Mouse (Mus musculus): ENCODE data around the gene Spint2.

Gene Spint2

DNA sequence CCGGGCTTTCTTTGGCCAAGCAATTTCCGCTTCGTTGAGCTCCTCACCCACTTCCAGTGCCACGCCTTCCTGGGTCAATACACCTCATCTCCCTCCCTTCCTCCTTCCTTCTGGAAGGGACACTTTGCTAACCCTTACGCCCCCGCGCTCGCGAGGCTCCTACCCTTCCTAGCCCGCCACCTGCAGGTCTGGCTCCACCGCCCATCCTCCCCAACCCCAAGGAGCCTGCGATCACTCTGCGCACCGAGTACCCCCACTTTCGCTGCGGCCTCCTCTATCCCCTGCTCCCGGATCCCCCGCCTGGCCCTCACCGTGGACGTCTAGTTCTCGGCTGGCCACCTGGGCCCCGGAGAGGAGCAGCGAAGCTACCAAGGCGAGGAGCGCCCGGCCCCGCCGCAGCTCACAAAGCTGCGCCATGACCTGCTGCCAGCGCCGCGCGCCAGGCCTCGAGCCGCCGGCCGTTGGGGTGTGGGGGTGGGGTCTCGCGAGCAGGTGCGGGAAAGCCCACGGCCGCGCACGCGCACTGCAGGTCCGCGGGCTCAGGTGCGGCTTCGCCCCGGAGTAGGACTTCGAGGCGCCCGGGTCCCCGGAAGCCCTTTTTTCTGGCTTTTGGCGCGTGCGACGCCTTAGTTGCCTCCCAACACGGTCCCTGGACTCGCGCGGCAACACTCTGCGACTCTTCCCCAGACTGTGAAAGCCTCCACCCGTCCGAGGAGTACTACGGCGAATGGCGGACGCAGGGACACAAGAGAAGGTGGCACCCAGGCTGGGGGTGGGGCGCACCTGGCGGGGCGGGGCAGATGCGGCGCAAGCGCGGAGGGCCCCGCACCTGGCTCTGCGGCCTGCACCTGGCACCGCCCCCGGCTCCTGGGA, at the start of gene Spint2:
Gene Spint2, minus strand, starts transcription at position 712 of the 873 bp plus-strand sequence.
- no peak for DNase-seq (ENCODE audit: low spot score)

DNA sequence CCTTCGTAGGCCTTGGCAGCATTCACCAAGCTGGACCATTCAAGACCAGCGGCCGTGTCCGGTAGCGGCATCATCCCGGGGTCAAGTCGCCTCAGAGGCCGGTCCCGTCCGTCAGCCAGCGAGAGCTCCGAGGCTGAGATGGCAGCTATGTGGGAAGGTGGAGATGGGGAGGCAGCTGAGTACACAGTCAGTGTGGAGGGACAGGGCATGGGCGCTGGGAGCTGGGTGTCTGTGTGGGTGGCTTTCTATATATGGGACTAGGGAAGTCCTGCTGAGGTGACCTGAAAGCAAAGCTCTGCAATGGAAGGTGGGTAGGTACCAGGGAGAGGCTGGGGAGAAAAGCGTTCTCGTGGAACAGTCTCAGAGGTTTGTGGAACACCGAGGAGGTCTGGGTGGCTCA, 47.3 kb upstream of the Spint2 start:
- no peak for DNase-seq (ENCODE audit: low spot score)

DNA sequence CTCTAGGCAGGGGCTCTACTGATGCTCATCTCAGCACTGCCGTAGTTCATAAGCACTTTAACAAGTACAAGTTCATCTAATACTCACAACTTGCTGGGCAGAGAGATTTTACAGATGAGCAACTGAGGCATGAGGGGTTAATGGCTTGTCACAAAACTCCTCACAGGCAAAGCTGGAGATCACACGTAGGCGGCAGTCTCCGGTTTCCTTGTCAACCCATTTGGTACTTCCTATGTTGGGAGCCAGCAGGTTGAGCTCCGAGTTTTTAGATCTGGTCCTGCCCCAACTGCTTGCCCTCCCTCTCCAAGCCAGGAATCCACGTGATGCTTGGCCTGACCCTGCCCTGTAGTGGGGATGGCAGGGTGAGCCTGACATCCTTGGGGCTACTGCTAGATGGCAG, 45.4 kb upstream of the Spint2 start:
- no peak for DNase-seq (ENCODE audit: low spot score)

DNA sequence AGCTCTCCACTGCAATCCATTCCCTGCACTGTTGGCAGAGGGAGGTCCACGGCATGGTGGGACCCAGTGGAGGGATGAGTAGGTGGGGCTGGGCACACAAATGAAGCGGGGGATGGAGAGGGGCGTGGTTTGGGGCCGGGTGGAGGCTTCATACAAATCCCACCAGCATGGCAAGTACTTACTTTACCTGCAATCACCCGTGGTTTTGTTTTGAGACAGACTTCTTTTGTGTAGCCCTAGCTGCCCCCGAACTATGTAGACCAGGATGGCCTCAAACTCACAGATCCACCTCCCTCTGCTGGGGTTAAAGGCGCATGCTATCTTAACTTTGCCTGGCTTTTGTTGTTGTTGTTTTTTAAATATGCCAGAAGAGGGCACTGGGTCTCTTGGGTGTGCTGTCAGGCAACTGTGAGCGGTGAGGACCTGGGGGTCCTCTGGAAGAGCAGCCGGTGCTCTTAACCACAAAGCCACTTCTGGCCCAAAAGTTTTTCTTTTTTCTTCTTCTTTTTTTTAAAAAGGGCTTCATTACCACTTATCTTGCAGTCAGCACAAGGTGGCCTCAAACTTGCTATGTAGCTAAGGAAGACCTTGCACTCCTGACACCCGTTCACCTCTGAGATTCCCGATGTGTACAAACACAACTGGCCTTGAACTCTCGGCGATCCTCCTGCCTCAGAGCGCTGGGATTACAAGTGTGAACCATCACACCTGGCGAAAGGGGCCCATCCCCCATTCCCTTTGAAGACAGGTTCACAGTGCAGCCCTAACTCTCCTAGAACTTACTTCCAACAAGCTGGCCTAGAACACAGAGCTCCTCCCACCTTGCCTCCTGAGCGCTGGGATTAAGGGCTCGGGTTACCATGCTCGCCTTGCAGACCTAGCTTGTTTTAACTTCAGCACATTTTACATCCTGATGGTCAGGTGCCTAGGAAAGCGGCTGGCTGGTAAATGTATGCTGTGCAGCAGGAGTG, 37.9 kb upstream of the Spint2 start:
- DNase-seq (ENCODE audit: low spot score) = no peak

DNA sequence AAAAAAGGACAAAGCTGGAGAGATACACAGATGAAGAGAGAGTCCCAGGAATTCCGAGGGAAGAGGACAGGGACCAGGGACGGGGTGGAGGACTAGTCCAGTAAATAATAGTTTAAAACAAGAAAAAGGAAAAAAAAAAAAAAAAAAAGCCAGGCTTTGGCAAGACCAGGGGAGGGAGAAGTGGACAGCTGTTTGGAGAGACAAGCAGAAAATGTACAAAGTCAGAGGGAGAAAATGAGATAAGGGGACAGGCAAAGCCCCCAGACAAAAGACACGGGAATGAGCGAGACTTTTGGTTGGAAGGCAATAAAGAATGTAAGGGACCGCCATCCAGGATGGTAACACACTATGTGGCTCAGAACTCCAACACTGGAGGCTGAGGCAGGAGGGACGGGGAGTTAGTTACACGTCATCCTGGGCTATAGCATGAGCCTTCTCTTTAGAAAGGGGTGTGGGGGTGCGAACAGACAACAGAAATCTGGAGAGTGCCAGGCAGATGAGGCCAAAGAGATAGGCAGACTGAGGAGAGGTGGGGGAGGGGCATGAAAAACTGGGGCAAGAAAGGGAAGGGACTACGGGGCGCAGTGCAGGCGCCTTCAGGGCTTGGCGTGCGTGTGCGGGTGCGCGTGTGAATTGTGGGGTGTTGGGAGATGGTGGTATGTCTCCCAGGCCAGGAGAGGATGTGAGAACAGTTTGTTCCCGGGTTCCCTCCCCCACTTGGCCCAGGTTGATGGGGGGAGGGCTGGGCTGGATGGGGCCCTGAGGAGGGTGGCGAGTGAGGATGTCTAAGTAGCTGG, 36.6 kb upstream of the Spint2 start:
- DNase-seq (ENCODE audit: low spot score) = no peak

DNA sequence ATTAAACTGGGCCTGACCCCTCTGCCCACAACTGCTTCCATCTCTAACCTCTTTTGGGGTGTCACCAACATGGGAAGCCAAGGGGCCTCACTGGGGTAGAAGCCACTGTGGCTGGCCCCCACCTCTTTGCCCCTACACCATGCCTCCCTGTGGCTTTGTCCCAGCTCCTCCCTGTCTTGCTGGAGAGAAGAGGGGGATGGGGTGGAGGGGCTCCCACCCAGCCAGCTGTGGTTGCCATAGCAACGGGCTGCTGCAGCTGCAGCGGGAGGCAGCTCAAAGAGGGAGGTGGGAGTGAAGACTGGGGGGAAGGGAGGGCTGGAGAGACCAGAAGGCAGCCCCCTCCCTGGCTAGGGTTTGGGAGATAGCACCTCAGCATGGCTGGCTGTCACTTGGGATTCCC, 35.8 kb upstream of the Spint2 start:
- DNase-seq (ENCODE audit: low spot score) = no peak

DNA sequence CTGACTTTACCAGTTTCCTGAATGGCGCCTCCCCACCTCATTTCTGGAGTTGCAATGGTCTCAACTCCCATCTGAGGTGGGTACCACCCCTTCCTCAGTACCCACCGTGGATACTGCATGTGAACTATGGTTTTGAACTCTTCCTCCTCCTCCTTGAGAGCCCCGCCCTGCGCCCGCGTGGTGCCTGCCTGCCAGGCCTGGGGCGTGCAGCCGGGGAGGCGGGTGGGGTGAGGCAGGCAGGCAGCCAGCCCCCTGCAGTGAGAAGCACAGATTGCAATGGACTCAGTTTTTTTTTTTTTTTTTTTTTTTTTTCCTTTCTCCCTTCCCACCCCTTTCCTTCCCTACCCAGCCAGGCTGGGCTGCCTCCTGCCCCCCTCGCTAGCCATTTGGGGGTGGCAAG, 35.3 kb upstream of the Spint2 start:
- DNase-seq (ENCODE audit: low spot score) = no peak

DNA sequence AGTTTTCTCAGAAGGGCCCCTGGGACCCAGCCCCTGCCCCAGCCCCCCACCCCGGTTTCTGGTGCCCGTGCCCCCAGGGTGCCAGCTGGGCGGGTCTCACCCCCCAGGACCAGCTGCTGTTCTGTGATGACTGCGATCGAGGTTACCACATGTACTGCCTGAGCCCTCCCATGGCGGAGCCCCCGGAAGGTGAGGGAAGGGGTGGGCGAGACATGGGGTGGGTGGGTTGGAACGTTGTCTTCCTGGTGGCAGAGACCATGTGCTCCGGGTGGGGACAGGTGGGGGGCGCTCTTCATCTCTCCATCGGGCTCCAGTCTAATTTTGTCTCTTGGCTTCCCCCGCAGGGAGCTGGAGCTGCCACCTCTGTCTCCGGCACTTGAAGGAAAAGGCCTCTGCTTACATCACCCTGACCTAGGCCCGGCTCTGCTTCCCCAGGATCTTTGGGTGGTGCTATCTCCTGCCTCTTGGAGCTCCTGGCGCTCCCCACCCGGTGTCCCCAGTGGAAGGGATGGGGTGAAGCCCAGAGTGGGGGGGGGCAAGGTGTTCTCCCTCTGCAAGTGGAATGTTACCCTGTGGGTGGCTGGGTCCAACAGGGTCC, 34.5 kb upstream of the Spint2 start:
- DNase-seq (ENCODE audit: low spot score) = no peak

DNA sequence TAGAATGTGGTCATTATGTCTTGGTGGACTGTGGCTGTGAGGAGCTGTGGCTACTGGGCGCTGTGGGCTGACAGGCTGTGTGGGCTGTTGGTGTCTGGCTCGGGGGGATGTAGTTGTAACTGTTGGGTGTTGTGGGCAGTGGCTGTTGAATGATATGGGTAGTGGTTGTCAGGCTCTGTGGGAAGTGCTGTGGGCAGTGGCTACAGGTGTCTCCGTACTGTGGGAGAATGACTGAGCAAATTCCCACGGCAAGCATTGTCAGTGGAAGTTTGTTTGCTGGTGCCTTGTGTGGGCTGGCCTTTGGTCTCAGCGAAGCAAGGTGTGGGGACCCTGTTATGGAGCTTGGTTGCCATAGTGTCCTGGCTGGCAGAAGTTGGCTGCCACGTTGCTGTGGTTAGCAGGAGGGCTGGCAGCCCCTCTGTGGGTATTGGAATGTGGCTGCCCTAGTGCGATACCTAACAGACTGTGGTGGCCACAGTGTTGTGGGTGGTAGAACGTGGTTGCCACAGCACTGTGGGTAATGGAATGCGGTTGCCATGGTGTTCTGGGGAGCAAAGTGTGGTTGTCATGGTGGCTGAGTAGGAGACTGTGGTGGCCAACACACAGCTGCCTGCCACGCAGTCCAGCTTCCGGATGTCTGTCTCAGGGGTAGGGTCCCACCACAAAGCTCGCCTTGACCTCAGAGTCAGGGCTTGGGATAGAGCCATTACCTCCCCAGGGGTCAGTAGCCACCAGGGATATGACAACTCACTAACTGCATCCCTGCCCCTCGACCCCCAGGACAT, 33.3 kb upstream of the Spint2 start:
- DNase-seq (ENCODE audit: low spot score) = no peak

DNA sequence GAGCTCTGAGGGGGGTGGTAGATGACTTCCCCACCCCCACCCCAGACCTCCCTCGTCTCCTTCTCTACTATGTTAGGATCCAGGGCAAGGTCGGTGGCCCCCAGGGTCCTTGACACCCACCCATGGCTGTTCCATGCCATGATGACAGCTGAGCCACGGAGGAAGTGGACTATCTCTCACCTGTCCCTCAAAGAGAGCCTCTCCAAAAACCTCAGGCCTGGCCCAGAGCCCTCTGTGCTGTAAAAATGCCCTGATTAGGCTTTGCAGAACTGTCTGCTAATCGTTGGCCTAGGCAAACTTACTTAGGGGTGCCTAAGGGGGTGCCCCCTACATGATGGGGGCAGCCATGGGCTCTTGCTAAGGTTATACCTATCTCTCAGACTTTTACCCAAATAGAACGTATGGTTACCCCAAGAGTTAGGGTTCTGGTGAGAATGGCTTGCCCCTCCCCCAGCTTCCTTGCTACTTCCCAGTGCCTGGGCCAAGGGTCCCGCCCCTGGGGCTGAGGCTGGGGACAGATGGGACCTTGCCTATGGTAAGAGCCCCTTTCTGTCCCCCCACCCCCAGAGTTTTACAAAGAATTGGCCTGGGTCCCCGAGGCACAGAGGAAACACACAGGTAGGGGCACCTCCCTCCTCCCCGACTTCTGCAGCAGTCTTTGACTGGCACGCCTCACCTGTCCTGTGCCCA, 32.0 kb upstream of the Spint2 start:
- no peak for DNase-seq (ENCODE audit: low spot score)

DNA sequence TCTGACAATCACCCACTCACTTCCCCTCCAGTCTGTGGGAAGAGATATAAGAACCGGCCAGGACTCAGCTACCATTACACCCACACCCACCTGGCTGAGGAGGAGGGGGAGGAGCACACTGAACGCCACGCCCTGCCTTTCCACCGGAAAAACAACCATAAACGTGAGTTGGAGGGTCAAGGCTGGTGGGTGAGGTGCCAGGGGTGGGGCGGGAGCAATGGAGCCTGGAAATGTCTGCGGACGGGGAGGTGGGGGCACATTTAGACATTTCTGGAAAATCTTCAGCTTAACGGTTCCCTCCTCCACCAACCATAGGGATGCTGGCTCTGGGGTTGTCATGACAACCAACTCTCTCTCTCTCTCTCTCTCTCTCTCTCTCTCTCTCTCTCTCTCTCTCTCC, 31.3 kb upstream of the Spint2 start:
- no peak for DNase-seq (ENCODE audit: low spot score)

DNA sequence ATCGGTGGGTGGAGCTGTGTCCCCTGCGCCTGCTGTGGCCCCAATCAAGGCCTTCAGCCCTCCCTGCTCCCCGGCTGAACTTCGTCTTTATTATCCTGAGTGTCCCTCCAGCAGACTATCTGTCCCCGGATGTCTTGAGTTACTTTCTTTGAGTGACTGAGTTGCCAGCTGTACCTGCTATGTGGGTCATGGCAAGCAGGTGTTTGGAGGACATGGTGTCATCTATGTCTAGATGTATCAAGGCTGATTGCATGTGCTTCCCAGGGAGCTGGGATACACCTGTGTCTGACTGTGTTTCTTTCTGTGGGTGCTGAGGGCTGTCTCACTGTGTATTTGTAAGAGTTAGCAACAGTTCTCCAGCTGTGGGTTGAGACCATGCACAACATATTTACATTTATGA, 28.0 kb upstream of the Spint2 start:
- no peak for DNase-seq (ENCODE audit: low spot score)

DNA sequence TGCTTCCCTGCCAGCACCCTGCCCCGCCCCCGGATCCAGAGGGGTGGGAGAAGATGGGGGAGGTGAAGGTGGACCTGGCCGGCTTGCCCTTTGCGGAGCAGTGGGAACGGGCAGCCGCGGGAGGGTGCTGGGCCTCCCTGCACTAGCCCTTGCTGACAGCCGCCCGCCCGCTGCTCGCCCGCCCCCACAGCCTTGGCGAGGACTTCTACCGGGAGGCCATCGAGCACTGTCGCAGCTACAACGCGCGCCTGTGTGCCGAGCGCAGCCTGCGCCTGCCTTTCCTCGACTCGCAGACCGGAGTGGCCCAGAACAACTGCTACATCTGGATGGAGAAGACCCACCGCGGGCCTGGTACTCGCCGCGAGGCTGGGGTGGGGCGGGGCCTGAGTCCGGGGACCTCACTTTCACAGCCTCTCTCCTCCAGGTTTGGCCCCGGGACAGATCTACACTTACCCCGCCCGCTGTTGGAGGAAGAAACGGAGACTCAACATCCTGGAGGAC, 27.6 kb upstream of the Spint2 start:
- no peak for DNase-seq (ENCODE audit: low spot score)

DNA sequence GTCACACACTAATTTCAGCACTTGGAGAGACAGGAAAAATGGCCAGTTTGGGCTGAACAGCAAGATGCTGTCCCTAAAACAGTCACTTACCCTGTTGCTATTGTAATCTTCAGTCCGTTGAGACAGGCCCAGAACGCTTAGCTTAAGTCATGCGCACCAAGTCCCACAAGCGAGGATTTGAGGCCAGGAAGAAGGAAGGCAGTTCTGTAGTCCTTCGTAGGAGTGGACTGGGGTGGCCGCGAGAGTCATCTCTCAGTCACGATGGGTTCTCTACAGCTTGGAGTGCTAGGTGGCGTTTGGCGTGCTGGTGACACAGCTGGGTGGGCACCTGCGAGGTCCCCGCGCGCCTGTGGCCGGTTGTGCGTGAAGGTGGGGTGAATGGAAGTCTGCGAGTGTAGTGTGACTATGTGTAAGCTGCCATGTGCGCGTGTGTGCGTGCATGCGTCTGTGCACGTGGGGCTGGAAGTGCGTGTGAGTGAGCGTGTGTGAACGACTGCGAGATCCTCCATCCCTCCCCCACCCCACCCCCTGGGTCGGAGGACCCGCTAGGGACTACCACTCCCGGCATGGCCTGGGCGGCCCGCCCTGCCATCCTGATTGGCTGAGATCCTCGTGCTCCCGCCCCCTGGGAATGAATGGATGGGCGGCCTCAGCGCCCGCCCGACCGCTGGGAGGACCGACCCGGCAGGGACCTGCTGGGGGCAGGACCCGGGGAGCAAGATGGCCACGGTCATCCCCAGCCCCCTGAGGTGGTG, 25.8 kb upstream of the Spint2 start:
- peak; percentile 76 for DNase-seq (ENCODE audit: low spot score)

DNA sequence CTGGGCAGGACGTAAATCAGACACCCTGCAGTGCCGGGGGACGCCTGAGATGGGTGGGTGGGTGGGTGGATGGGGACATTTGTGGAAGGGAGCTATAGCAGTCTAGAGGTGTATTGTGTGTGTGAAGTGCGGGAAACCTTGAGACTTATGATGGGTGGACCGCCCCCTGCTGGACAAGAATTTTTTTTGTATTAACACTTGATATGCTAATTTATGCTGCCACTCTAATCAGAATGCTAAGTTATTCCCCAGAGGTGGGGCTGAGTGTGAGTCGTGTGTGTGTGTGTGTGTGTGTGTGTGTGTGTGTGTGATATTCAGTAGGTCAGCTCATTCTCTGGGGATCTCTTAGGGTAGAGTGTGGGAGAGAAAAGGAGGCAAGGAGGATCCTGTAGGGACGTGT, 24.9 kb upstream of the Spint2 start:
- peak; percentile 72 for DNase-seq (ENCODE audit: low spot score)

DNA sequence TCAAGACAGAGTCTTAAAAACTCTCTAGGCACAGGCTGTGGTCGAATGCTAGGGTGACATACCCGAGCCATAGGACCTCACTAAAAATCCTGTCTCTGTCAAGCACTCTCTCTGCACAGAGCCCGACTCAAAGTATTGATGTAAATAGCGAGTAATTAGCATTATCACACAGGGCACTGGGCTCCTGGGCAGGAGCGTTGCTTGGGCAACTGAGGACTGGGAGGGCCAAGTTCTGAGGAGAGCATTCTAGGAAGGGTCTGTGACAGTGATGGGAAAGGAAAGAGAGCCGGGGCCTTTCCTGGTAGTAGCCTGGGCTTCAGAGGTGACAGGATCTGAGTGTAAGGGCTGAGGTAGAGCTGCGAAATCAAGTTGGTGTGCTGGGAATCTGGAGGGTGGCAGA, 24.4 kb upstream of the Spint2 start:
- no peak for DNase-seq (ENCODE audit: low spot score)

DNA sequence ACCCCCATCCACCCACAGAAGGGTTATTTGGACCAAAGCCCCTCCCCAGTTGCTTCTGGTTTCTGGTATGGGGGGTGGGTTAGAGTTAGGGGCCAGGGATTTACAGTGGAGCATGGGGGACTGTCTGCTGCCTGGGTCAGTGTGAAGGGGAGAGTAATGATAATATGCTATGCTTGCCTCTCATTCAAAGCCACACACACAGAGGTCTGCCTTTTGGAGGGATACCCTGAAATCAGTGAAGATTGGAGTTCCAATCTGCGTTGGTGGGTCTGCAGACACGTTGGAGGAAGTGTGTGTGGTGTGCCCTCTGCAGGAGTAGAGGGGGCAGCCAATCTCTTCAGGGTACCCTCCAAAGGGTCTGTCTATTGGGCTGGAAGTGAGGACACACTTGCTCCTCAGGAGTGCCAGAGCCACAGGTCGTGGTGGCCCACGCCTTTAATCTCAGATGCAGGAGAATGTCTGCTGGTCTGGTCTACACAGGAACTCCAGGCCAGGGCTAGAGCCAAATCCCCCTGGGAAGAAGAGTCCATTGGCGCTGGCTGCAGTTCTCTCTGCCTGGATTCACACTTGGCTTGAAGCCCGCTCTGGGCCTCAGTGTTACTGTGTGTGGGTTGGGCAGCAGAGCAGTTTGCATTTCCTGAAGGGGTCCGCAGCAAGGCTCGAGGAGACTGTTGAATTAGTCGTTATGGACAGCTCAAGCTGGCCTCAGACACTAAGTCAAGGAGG, 23.7 kb upstream of the Spint2 start:
- no peak for DNase-seq (ENCODE audit: low spot score)

DNA sequence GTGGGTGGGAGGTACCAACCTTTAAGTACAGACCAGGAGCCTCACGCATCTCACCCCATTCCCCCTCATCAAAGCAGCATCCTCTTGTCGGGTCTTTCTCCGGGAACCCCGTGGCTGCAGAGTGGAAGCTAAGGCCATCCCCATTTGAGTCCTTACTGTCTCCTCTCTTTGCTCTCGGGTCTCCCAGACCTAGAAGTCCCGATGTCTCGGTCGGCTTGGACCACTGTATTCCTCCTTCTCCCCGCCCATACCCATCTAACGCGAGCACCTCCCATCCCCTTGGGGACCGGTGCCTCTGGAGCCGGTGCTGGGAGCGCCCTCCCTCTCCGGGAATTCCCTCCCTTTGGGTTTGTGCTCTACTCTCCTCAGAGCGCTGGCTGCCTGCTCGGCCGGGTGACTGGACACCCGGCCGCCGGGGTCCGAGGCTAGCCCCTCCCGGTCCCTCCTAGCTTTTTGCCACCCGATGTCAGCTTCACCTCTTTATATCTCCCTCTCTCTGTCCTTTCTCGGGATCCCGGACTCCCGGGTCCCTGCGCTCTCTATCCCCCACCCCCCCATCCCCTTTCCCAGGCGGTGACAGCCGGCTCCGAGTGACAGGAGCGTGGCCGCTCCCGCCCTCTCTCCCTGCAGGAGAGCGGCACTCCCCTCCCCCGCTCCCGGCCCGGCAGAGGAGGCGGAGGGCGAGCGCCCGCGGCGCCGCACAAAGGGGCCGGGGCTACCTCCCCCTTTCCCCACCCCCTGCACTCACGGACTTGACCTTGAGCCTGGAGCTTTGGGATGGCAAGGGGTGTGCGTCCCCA, 23.0 kb upstream of the Spint2 start:
- DNase-seq (ENCODE audit: low spot score) = no peak
